Mouse (Mus musculus): ENCODE results near the gene Cox18.
"Not testable (repeated sequence)": the region's sequence is repeated elsewhere in the genome, so short reads cannot be mapped to it uniquely, and the experiment has no call there.

The Cox18 gene

GRCm38 (mm10) chr5:90223534-90224381, at the start of gene Cox18:
TSS of gene Cox18 (minus strand) at chr5:90224001.
- DNase-seq (ENCODE audit: low read depth, low spot score) = peak; percentile 98

- DNase-seq (ENCODE audit: low read depth, low spot score) = not testable (repeated sequence)
Observed at GRCm38 (mm10) chr5:90262230-90262629, 38.4 kb upstream of the Cox18 start.

- DNase-seq (ENCODE audit: low read depth, low spot score) = no peak
Observed at GRCm38 (mm10) chr5:90257023-90257422, 33.2 kb upstream of the Cox18 start.

GRCm38 (mm10) chr5:90247503-90247902, 23.7 kb upstream of the Cox18 start:
- no peak for DNase-seq (ENCODE audit: low read depth, low spot score)

GRCm38 (mm10) chr5:90246987-90247386, 23.2 kb upstream of the Cox18 start:
- no peak for DNase-seq (ENCODE audit: low read depth, low spot score)

GRCm38 (mm10) chr5:90246567-90246966, 22.8 kb upstream of the Cox18 start:
- no peak for DNase-seq (ENCODE audit: low read depth, low spot score)

- DNase-seq (ENCODE audit: low read depth, low spot score) = no peak
Observed at GRCm38 (mm10) chr5:90245416-90245815, 21.6 kb upstream of the Cox18 start.

- no peak for DNase-seq (ENCODE audit: low read depth, low spot score)
Observed at GRCm38 (mm10) chr5:90235217-90235616, 11.4 kb upstream of the Cox18 start.

GRCm38 (mm10) chr5:90233305-90233704, 9.5 kb upstream of the Cox18 start:
- DNase-seq (ENCODE audit: low read depth, low spot score) = no peak

- no peak for DNase-seq (ENCODE audit: low read depth, low spot score)
Observed at GRCm38 (mm10) chr5:90229760-90230159, 6.0 kb upstream of the Cox18 start.

- DNase-seq (ENCODE audit: low read depth, low spot score) = no peak
Observed at GRCm38 (mm10) chr5:90226696-90227095, 2.9 kb upstream of the Cox18 start.

GRCm38 (mm10) chr5:90224730-90225129, 929 bp upstream of the Cox18 start:
- DNase-seq (ENCODE audit: low read depth, low spot score) = no peak

- no peak for DNase-seq (ENCODE audit: low read depth, low spot score)
Observed at GRCm38 (mm10) chr5:90222937-90223336, 864 bp downstream of the Cox18 start.

GRCm38 (mm10) chr5:90217791-90218190, 6.0 kb downstream of the Cox18 start:
- DNase-seq (ENCODE audit: low read depth, low spot score) = no peak

GRCm38 (mm10) chr5:90217226-90217625, 6.6 kb downstream of the Cox18 start:
- no peak for DNase-seq (ENCODE audit: low read depth, low spot score)

GRCm38 (mm10) chr5:90213356-90213755, 10.4 kb downstream of the Cox18 start:
- DNase-seq (ENCODE audit: low read depth, low spot score) = no peak

GRCm38 (mm10) chr5:90203168-90203567, 20.6 kb downstream of the Cox18 start:
- DNase-seq (ENCODE audit: low read depth, low spot score) = peak; percentile 29

- DNase-seq (ENCODE audit: low read depth, low spot score) = no peak
Observed at GRCm38 (mm10) chr5:90202447-90203117, 21.2 kb downstream of the Cox18 start.

GRCm38 (mm10) chr5:90199922-90200632, 23.7 kb downstream of the Cox18 start:
- no peak for DNase-seq (ENCODE audit: low read depth, low spot score)

- peak; percentile 41 for DNase-seq (ENCODE audit: low read depth, low spot score)
Observed at GRCm38 (mm10) chr5:90194831-90195230, 29.0 kb downstream of the Cox18 start.

GRCm38 (mm10) chr5:90182782-90183181, 41.0 kb downstream of the Cox18 start:
- DNase-seq (ENCODE audit: low read depth, low spot score) = no peak

GRCm38 (mm10) chr5:90179094-90179493, 44.7 kb downstream of the Cox18 start:
- no peak for DNase-seq (ENCODE audit: low read depth, low spot score)
